Mouse (Mus musculus): ENCODE measurements around the gene Gm16253.

DNA sequence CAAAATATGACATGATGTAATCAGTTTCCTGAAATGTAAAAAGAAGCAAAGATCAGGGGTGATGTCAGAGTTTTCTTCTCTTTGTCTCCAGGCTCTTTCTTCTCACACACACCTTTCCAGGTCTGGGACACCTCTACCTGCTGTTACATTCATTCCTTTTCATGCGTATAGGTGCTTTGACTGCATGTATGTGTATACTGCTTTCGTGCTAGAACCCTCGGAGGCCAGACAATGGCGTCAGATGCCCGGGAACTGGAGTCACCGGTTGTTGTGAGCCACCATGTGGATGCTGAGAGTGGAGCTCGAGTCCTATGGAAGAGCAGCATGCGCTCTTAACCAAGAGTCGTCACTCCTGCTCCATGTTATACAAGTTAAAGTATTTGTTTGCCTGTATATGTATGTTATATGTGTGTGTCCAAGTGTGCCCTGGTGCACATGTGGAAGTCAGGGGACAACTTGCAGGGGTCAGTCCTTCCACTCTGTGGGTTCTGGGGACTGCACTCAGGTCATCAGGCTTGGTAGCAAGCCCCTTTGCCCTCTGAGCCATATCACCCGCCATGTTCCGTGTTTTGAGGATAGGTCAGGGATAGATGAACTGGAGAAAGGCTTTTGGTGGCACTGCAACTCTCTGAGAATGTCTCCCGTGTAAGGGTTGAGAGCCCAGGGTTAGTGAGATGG is 1.9 kb downstream of the Gm16253 start:
- TF ChIP-seq POLR2A (IDR thresholded peaks at IDR 0.05; ENCODE audit: control insufficient read depth, extremely low read depth, insufficient read depth, low read length, poor library complexity) (no peak), CTCF (IDR thresholded peaks at IDR 0.05; ENCODE audit: borderline replicate concordance, control insufficient read depth, extremely low read depth, insufficient read depth, low read length, poor library complexity) (no peak)
